Comparison of ENCODE assay signal across 12 mouse cellular contexts in the genomic region with DNA sequence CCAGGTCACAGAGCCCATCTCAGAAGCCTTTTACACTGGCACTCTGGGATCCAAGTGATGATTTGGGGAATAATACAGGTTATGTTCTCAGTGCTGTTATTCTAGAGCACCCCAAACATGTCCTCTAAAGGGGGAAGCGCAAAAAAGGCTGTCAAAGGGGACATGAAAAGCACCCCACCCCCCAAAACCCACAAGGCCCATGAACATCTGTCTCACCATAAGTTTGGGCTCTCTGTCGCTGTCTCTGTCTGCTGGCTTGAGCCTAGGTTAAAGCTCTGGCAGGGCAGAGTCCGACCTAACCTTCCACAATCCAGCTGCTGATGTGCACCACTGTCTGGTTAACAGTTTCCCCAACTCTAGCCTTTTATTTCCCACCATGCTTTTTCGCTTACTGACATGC.
"Had no signal": no experiment of that assay in that cellular context is flagged by ENCODE, and none has a peak within 500 bp of the region (broad histone marks: within the 10 kb centered on the region; RNA-seq: fewer than 3 reads in every experiment).

No protein-coding gene starts in this region.

- DNase-seq: kidney, adult 11 months; kidney, adult 9 months; kidney, postnatal 36 days; layer of hippocampus, adult 9-11 months; layer of hippocampus, postnatal 36 days; lung, embryonic 14.5 days; lung, postnatal 10 days had no signal

- H3K9ac ChIP-seq: limb, embryonic 15.5 days; liver, embryonic 12.5 days; lung, embryonic 14.5 days; midbrain, embryonic 12.5 days had no signal

- H3K9me3 ChIP-seq: limb, embryonic 15.5 days; liver, embryonic 12.5 days; midbrain, embryonic 12.5 days had no signal

- H3K4me3 ChIP-seq: limb, embryonic 15.5 days; liver, embryonic 12.5 days; midbrain, embryonic 12.5 days; myocyte had no signal

- H3K4me2 ChIP-seq: limb, embryonic 15.5 days; liver, embryonic 12.5 days; lung, embryonic 14.5 days; midbrain, embryonic 12.5 days had no signal

- ATAC-seq: liver, embryonic 12.5 days had no signal

- H3K27ac ChIP-seq: kidney, postnatal 0 days; limb, embryonic 15.5 days; liver, embryonic 12.5 days; midbrain, embryonic 12.5 days had no signal

- H3K36me3 ChIP-seq: limb, embryonic 15.5 days; liver, embryonic 12.5 days; midbrain, embryonic 12.5 days had no signal

- H3K4me1 ChIP-seq: liver, embryonic 12.5 days had no signal
